Mouse (Mus musculus) ES-Bruce4 (cell line): ENCODE results near the gene Rbm38.

ENCODE experiments used
- CTCF ChIP-seq: IDR thresholded peaks from one replicate; pipeline ENCODE4 v1.8.1; 2011; ENCODE audit warnings: low read depth, low read length
- POLR2A ChIP-seq: IDR thresholded peaks from one replicate; pipeline ENCODE4 v1.8.1; 2011; ENCODE audit warnings: low read length; ENCODE audit not compliant: insufficient read depth

DNA sequence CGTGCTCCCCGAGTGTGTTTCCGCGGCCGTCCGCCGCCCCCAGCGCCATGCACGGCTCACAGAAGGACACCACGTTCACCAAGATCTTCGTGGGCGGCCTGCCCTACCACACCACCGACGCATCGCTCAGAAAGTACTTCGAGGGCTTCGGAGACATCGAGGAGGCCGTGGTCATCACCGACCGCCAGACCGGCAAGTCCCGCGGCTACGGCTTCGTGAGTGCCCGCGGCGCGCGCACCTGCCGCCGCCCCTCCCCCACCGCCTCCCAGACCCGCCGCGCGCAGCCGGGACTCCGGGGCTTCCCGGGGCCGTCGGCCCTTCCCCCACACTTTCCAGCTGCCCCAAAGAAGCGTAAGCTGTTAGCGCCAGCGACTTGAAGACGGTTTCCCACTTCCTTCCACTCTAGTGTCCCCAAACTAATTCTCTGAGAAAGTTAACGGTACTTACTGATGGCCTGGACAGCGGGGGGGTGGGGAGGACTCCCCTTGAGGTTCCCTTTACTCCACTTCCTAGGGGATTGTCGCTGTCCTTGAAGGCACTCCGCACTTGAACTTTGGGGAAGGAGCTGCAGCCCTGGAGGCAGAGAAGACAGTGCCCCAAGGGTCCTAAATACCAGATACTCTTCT, 1.9 kb downstream of the Rbm38 start:
- TF ChIP-seq CTCF = no peak
- no peak for TF ChIP-seq POLR2A
